Mouse (Mus musculus) activated CD4-positive, CD25-positive, alpha-beta regulatory T cell, adult 4 months (primary cell): ENCODE data around the gene Rassf5. TPM values are rescaled to one million over a fixed set of nuclear protein-coding genes. Genes with fewer than 3 reads are reported as not detected.
"Not testable (repeated sequence)": the region's sequence is repeated elsewhere in the genome, so short reads cannot be mapped to it uniquely, and the experiment has no call there.

ENCODE experiments used
- ATAC-seq: one replicate; pipeline ENCODE4 v1.8.0; 2017
- polyA plus RNA-seq, 2 experiments: library from polyadenylated mRNA; unstranded; fragments of 100-300 nt; shearing (Covaris generic); gene quantifications; one replicate each; pipeline ENCODE4 v1.2.1; 2017

The Rassf5 gene
- polyA plus RNA-seq, 2 experiments from 2014 or later, result 278 to 305 TPM

GRCm38 (mm10) chr1:131257288-131257687 lies 12.2 kb upstream of the Rassf5 start:
- ATAC-seq, result no peak

- ATAC-seq, result not testable (repeated sequence)
Measured at GRCm38 (mm10) chr1:131252516-131253250, 7.6 kb upstream of the Rassf5 start.

- ATAC-seq, result no peak
Measured at GRCm38 (mm10) chr1:131246433-131247395, 1.7 kb upstream of the Rassf5 start.

- peak; percentile 31 for ATAC-seq
Measured at GRCm38 (mm10) chr1:131245926-131246325, 868 bp upstream of the Rassf5 start.

- peak; percentile 26 for ATAC-seq
Measured at GRCm38 (mm10) chr1:131244536-131245088, 446 bp downstream of the Rassf5 start.

- no peak for ATAC-seq
Measured at GRCm38 (mm10) chr1:131242956-131243355, 2.1 kb downstream of the Rassf5 start.

- ATAC-seq, result no peak
Measured at GRCm38 (mm10) chr1:131239576-131240193, 5.4 kb downstream of the Rassf5 start.

GRCm38 (mm10) chr1:131238931-131239381 lies 6.1 kb downstream of the Rassf5 start:
- ATAC-seq, result no peak

- no peak for ATAC-seq
Measured at GRCm38 (mm10) chr1:131236077-131236476, 9.0 kb downstream of the Rassf5 start.

GRCm38 (mm10) chr1:131233527-131233926 lies 11.5 kb downstream of the Rassf5 start:
- ATAC-seq, result no peak

- no peak for ATAC-seq
Measured at GRCm38 (mm10) chr1:131228659-131229058, 16.4 kb downstream of the Rassf5 start.

GRCm38 (mm10) chr1:131228225-131228624 lies 16.8 kb downstream of the Rassf5 start:
- no peak for ATAC-seq

GRCm38 (mm10) chr1:131224848-131225471 lies 20.1 kb downstream of the Rassf5 start:
- no peak for ATAC-seq

GRCm38 (mm10) chr1:131223345-131223744 lies 21.7 kb downstream of the Rassf5 start:
- ATAC-seq, result no peak

GRCm38 (mm10) chr1:131221822-131222590 lies 23.1 kb downstream of the Rassf5 start:
- no peak for ATAC-seq

GRCm38 (mm10) chr1:131218933-131219332 lies 26.1 kb downstream of the Rassf5 start:
- no peak for ATAC-seq

GRCm38 (mm10) chr1:131213361-131213760 lies 31.7 kb downstream of the Rassf5 start:
- ATAC-seq, result no peak

- no peak for ATAC-seq
Measured at GRCm38 (mm10) chr1:131212956-131213355, 32.1 kb downstream of the Rassf5 start.

- no peak for ATAC-seq
Measured at GRCm38 (mm10) chr1:131211655-131212054, 33.4 kb downstream of the Rassf5 start.

- no peak for ATAC-seq
Measured at GRCm38 (mm10) chr1:131209971-131210426, 35.1 kb downstream of the Rassf5 start.

- no peak for ATAC-seq
Measured at GRCm38 (mm10) chr1:131208800-131209199, 36.3 kb downstream of the Rassf5 start.
